Mouse (Mus musculus) liver, embryonic 11.5 days (tissue): Measurements from ENCODE around the gene Kcnk13. TPM values are rescaled to one million over a fixed set of nuclear protein-coding genes. Genes with fewer than 3 reads are reported as not detected.
A peak's percentile ranks its signal among the peaks of the same experiment; 100 is the strongest.

Source experiments
- ATAC-seq: fragments of 200-750 bp; cut with Nextera tagmentation; replicated peaks from 2 replicates; pipeline ENCODE4 v1.8.0; 2017; ENCODE audit warnings: moderate number of reproducible peaks, mild to moderate bottlenecking, moderate TSS enrichment, moderate library complexity; ENCODE audit not compliant: low FRiP score
- DNase-seq: peaks from one replicate; pipeline ENCODE4 v3.0.0-alpha.2; 2017; ENCODE audit warnings: low spot score
- H3K27ac ChIP-seq: fragments of 300-500 bp; sonication (generic); 2 replicates; pipeline ENCODE4 v1.5.1; 2014; ENCODE audit warnings: mild to moderate bottlenecking, low read depth, low read length, control low read depth
- H3K27me3 ChIP-seq: fragments of 300-500 bp; sonication (generic); replicated peaks from 2 replicates; pipeline ENCODE4 v1.6.1; 2014; ENCODE audit warnings: low read length, mixed read lengths; ENCODE audit not compliant: control insufficient read depth, insufficient read depth
- H3K36me3 ChIP-seq: fragments of 300-500 bp; sonication (generic); 2 replicates; pipeline ENCODE4 v1.6.1; 2014; ENCODE audit warnings: mild to moderate bottlenecking, low read length, moderate library complexity, mixed read lengths; ENCODE audit not compliant: control insufficient read depth, insufficient read depth
- H3K4me1 ChIP-seq: fragments of 300-500 bp; sonication (generic); replicated peaks from 2 replicates; pipeline ENCODE4 v1.6.1; 2014; ENCODE audit warnings: low read length, mixed read lengths; ENCODE audit not compliant: control insufficient read depth, insufficient read depth
- H3K4me2 ChIP-seq: fragments of 300-500 bp; sonication (generic); 2 replicates; pipeline ENCODE4 v1.6.1; 2014; ENCODE audit warnings: mild to moderate bottlenecking, control low read depth, moderate library complexity
- H3K4me3 ChIP-seq: fragments of 300-500 bp; sonication (generic); 2 replicates; pipeline ENCODE4 v1.5.1; 2014; ENCODE audit warnings: low read depth, low read length, control low read depth
- H3K9ac ChIP-seq: fragments of 300-500 bp; sonication (generic); 2 replicates; pipeline ENCODE4 v1.6.1; 2014; ENCODE audit warnings: low read depth, low read length, control low read depth
- H3K9me3 ChIP-seq: fragments of 300-500 bp; sonication (generic); 2 replicates; pipeline ENCODE4 v1.6.1; 2016; ENCODE audit warnings: low read length, inconsistent platforms, mixed read lengths; ENCODE audit not compliant: control insufficient read depth
- WGBS: fragments of 180-500 bp; shearing (Covaris S2); extraction: QIAGEN DNeasy Blood & Tissue Kit; methylation state at CpG from one replicate; pipeline ENCODE4 v1.1.7; 2014; 5-methylcytosine and 5-hydroxymethylcytosine counted together
- polyA plus RNA-seq: library from polyadenylated mRNA; unstranded; fragments of >200 nt; fragmentation: Nextera tagmentation; extraction: Ambion mirVana; gene quantifications from 2 replicates; pipeline ENCODE4 v1.2.1, GENCODE M21; 2014

Gene Kcnk13
- polyA plus RNA-seq, 1 experiment from 2014 or later: 0.37 TPM

DNA sequence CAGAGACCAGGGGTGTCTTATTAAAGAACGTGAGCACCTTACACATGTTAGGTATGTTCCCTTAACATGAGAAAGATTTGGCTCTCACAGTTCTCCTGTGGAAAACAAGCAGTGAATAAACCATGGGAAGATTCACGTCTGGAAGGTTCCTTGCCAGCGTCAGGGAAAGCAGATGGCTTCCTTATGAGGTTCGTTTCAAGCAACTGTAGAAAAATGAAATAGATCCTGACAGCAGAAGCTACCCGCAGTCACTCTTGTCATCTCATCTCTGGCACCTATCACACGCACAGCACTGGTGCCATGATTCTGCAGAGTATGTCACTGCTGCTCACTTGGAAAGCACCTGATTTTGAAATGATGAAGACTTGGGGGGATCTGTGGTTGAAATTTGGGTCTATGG is 53.4 kb downstream of the Kcnk13 start:
- Histone ChIP-seq H3K27me3 (no peaks in the 10 kb centered on the region), H3K36me3 (no peaks in the 10 kb centered on the region), H3K4me3 (no peak overlapping the region), H3K9me3 (no peaks in the 10 kb centered on the region), H3K4me1 (no peaks in the 10 kb centered on the region), H3K4me2 (no peak overlapping the region), H3K9ac (no peak overlapping the region), H3K27ac (no peak overlapping the region)
- DNase-seq (peak; percentile 23), ATAC-seq (no peak)
- WGBS: 79% methylated on average over 6 of the region's 6 CpGs

DNA sequence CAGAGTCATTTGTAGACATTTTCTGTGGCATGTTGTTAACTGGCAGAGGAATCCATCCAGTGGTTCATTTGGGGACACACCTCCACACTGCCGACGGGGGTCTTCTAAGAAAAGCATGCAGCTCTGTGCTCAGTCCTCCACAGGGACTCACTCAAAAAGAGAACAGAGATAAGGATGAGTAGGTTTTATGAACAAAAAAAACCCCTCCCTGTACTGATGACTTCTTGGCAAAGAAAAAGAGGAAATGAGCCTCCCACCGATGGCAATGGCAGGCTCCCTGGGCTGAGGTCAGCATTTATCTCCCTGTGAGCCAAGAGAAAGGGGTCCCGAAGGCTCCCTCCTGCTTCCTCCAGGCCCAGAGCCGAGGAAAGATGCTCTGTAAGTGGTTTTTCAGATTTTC is 58.2 kb downstream of the Kcnk13 start:
- DNase-seq (peak; percentile 25), ATAC-seq (no peak)
- Histone ChIP-seq H3K27me3 (no peaks in the 10 kb centered on the region), H3K36me3 (no peaks in the 10 kb centered on the region), H3K4me2 (no peak overlapping the region), H3K4me1 (no peaks in the 10 kb centered on the region), H3K27ac (no peak overlapping the region), H3K9me3 (no peaks in the 10 kb centered on the region), H3K4me3 (no peak overlapping the region), H3K9ac (no peak overlapping the region)
- 46% methylated on average over 5 of the region's 5 CpGs for WGBS

DNA sequence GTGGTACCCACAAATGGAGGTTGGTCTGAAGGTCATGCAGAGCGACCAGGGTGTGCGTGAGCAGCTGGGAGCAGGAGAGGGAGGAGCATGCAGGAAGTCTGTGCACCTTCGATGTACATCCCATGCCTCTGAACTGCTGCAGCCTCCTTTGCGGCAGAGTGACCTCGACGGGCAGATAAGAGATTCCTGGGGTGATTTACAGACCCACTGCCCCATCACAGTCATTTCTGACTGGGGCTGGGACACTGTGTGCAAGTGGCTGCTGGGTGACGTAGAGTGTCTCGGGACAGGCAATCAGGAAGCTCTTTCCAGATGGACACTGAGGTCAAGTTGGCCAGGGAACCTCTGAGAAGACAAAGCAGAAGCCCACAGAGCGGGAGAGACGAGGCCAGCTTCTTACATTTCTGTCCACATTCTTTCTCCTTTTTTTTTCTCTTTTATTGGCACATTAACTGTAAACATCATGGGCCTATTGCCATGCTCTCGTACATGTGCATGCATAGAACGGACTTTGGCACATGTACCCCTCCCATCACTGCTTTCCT is 59.6 kb downstream of the Kcnk13 start:
- ATAC-seq (no peak), DNase-seq (peak; percentile 28)
- H3K4me2 ChIP-seq: no peak overlapping the region
- no peak overlapping the region for H3K27ac ChIP-seq
- no peak overlapping the region for H3K9ac ChIP-seq
- no peaks in the 10 kb centered on the region for H3K4me1 ChIP-seq
- H3K4me3 ChIP-seq: no peak overlapping the region
- no peaks in the 10 kb centered on the region for H3K9me3 ChIP-seq
- no peaks in the 10 kb centered on the region for H3K36me3 ChIP-seq
- H3K27me3 ChIP-seq: no peaks in the 10 kb centered on the region
- WGBS: 76% methylated on average over 12 of the region's 12 CpGs

GRCm38 (mm10) chr12:100025675-100026074 is 61.4 kb downstream of the Kcnk13 start:
- no peaks in the 10 kb centered on the region for H3K27me3 ChIP-seq
- no peaks in the 10 kb centered on the region for H3K4me1 ChIP-seq
- no peak overlapping the region for H3K27ac ChIP-seq
- H3K4me3 ChIP-seq: no peak overlapping the region
- 69% methylated on average over 11 of the region's 11 CpGs for WGBS
- DNase-seq (no peak), ATAC-seq (no peak)
- no peak overlapping the region for H3K9ac ChIP-seq
- no peaks in the 10 kb centered on the region for H3K36me3 ChIP-seq
- H3K9me3 ChIP-seq: no peaks in the 10 kb centered on the region
- no peak overlapping the region for H3K4me2 ChIP-seq

DNA sequence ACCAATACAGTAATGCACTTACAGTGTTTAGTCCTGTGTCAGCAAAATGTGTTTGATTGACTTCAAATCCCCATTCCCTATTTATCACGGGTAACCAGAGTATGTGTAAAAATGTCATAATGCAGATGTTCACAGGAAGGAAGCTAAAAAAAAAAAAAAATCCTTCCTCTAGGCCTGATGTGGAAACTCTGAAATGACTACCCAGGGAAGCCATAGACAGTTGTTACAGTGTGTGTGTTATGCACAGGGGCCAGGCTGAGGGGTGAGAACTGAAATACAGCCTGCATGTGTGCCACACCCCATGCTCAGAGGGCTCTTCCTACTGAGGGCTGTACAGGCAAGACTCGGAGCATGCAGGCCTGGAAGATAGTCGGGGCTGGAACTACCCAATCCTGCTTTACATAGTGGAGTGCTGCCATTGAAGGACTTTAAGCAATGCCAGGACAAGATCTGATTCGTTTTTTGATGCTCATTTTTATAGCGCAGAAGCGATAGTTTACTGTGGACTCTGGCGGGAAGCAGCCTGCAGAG is 62.5 kb downstream of the Kcnk13 start:
- DNase-seq (no peak), ATAC-seq (no peak)
- Histone ChIP-seq H3K9ac (no peak overlapping the region), H3K4me1 (no peaks in the 10 kb centered on the region), H3K27me3 (no peaks in the 10 kb centered on the region), H3K4me2 (no peak overlapping the region), H3K27ac (no peak overlapping the region), H3K4me3 (no peak overlapping the region), H3K9me3 (no peaks in the 10 kb centered on the region), H3K36me3 (no peaks in the 10 kb centered on the region)
- WGBS: 75% methylated on average over 7 of the region's 7 CpGs

GRCm38 (mm10) chr12:100027281-100027680 is 63.0 kb downstream of the Kcnk13 start:
- H3K27me3 ChIP-seq: no peaks in the 10 kb centered on the region
- H3K36me3 ChIP-seq: no peaks in the 10 kb centered on the region
- no peak overlapping the region for H3K4me3 ChIP-seq
- DNase-seq (peak; percentile 9), ATAC-seq (no peak)
- H3K4me1 ChIP-seq: no peaks in the 10 kb centered on the region
- 75% methylated on average over 7 of the region's 7 CpGs for WGBS
- no peak overlapping the region for H3K9ac ChIP-seq
- no peaks in the 10 kb centered on the region for H3K9me3 ChIP-seq
- H3K27ac ChIP-seq: no peak overlapping the region
- H3K4me2 ChIP-seq: no peak overlapping the region

GRCm38 (mm10) chr12:100031681-100032080 is 67.4 kb downstream of the Kcnk13 start:
- ATAC-seq (no peak), DNase-seq (peak; percentile 20)
- no peak overlapping the region for H3K4me3 ChIP-seq
- no peak overlapping the region for H3K4me2 ChIP-seq
- no peaks in the 10 kb centered on the region for H3K36me3 ChIP-seq
- H3K4me1 ChIP-seq: no peaks in the 10 kb centered on the region
- H3K27ac ChIP-seq: no peak overlapping the region
- no peak overlapping the region for H3K9ac ChIP-seq
- no peaks in the 10 kb centered on the region for H3K27me3 ChIP-seq
- 82% methylated on average over 5 of the region's 5 CpGs for WGBS
- H3K9me3 ChIP-seq: no peaks in the 10 kb centered on the region

GRCm38 (mm10) chr12:100032521-100032920 is 68.2 kb downstream of the Kcnk13 start:
- WGBS: 74% methylated on average over 4 of the region's 4 CpGs
- Histone ChIP-seq H3K27me3 (no peaks in the 10 kb centered on the region), H3K27ac (no peak overlapping the region), H3K9ac (no peak overlapping the region), H3K4me3 (no peak overlapping the region), H3K9me3 (no peaks in the 10 kb centered on the region), H3K36me3 (no peaks in the 10 kb centered on the region), H3K4me1 (no peaks in the 10 kb centered on the region), H3K4me2 (no peak overlapping the region)
- ATAC-seq (no peak), DNase-seq (peak; percentile 14)

DNA sequence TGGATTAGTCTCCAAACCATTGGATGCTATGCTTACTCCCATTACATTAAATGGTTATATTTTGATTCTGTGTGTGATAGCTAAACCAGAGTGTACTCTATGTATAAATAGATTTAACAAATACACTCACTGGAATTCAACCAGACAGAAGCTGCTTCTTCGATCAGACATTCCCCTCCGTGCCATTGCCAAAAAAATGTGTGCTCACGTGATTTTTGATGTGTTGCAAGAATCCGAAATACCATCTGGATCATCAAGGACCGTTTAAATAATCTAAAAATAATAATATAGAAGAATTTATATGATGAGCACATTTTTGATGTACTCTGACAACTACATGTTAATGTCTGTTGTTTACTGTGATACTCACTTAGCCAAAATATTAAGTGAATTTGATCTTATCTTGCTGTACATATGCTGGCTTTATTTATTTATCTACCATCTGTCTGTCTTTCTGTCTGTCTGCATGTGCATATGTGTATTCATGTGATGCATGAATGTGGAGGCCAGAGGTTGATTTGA is 74.5 kb downstream of the Kcnk13 start:
- 86% methylated on average over 5 of the region's 5 CpGs for WGBS
- no peak for DNase-seq

More for the DNA sequence above, 74.5 kb downstream of the Kcnk13 start:
- ATAC-seq: no peak
- H3K4me1 ChIP-seq: no peaks in the 10 kb centered on the region
- no peak overlapping the region for H3K27ac ChIP-seq
- no peak overlapping the region for H3K4me3 ChIP-seq
- no peak overlapping the region for H3K9ac ChIP-seq
- no peaks in the 10 kb centered on the region for H3K36me3 ChIP-seq
- no peaks in the 10 kb centered on the region for H3K9me3 ChIP-seq
- H3K27me3 ChIP-seq: no peaks in the 10 kb centered on the region
- no peak overlapping the region for H3K4me2 ChIP-seq
